Mouse (Mus musculus) liver, embryonic 13.5 days (tissue): ENCODE measurements around the gene Dnmt3a. TPM values are rescaled to one million over a fixed set of nuclear protein-coding genes. Genes with fewer than 3 reads are reported as not detected.

ENCODE experiments used
- ATAC-seq: fragments of 200-750 bp; cut with Nextera tagmentation; 2 replicates; pipeline ENCODE4 v1.8.0; 2017; ENCODE audit warnings: low read depth, mild to moderate bottlenecking, moderate number of reproducible peaks, moderate library complexity
- DNase-seq: peaks from one replicate; pipeline ENCODE4 v3.0.0; 2022
- H3K27ac ChIP-seq: fragments of 300-500 bp; sonication (generic); 2 replicates; pipeline ENCODE4 v1.5.1; 2015; ENCODE audit warnings: moderate library complexity, mild to moderate bottlenecking, inconsistent platforms
- H3K27me3 ChIP-seq: fragments of 300-500 bp; sonication (generic); 2 replicates; pipeline ENCODE4 v1.6.1; 2015; ENCODE audit warnings: mild to moderate bottlenecking, inconsistent platforms
- H3K36me3 ChIP-seq: fragments of 300-500 bp; sonication (generic); 2 replicates; pipeline ENCODE4 v1.6.1; 2015; ENCODE audit warnings: mild to moderate bottlenecking, inconsistent platforms
- H3K4me1 ChIP-seq: fragments of 300-500 bp; sonication (generic); replicated peaks from 2 replicates; pipeline ENCODE4 v1.6.1; 2015; ENCODE audit warnings: inconsistent platforms
- H3K4me2 ChIP-seq: fragments of 300-500 bp; sonication (generic); 2 replicates; pipeline ENCODE4 v1.6.1; 2015; ENCODE audit warnings: inconsistent platforms, mild to moderate bottlenecking, moderate library complexity
- H3K4me3 ChIP-seq: fragments of 300-500 bp; sonication (generic); replicated peaks from 2 replicates; pipeline ENCODE4 v1.5.1; 2015; ENCODE audit warnings: mild to moderate bottlenecking, inconsistent platforms
- H3K9ac ChIP-seq: fragments of 300-500 bp; sonication (generic); 2 replicates; pipeline ENCODE4 v1.6.1; 2015; ENCODE audit warnings: mild to moderate bottlenecking, inconsistent platforms
- H3K9me3 ChIP-seq: fragments of 300-500 bp; sonication (generic); replicated peaks from 2 replicates; pipeline ENCODE4 v1.6.1; 2016; ENCODE audit warnings: inconsistent platforms
- WGBS: fragments of 180-500 bp; shearing (Covaris S2); methylation state at CpG from one replicate; pipeline ENCODE4 v1.1.7; 2015; ENCODE audit not compliant: insufficient replicate concordance; 5-methylcytosine and 5-hydroxymethylcytosine counted together
- polyA plus RNA-seq: library from polyadenylated mRNA; unstranded; fragments of >200 nt; fragmentation: Nextera tagmentation; extraction: Ambion mirVana; gene quantifications from 2 replicates; pipeline ENCODE4 v1.2.1, GENCODE M21; 2015

The Dnmt3a gene
- polyA plus RNA-seq, 1 experiment from 2014 or later, result 29.6 TPM

DNA sequence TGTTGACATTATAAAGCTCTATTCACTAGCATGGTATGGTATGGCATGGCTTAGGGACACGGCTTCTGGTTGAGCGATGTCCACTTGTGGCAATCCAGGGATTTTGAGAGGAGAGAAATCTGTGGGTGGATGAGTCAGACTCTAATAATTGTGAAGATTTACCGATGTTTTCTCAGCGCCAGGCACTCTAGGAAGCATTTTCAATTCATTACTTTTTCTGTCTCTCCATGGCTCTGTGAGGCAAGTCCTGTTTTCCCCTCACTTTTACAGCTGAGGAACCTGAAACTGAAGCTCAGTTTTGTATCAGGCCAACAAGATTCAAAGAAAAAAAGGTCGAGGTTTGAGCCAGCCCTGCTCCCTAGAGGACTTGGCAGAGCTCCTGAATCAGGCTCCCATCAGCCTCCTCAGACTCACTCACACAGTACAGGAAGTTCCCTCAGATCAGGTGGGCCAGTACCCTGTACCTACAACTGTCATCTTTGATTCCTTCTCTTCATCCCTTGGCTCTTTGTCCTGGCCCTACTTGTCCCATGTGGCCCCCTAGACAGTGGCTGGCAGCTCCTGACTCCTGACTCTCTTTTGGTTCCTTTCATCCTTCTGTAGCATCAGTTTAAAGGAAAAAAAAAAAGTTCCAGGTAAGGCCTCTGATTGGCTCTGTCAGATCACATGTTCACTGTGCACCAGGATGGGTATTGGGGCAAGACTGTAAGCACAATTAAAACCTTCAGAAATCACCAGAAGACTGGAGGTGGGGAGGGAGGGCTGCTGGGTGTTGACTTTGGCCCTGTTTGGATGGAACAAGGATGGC lies 19.3 kb downstream of the Dnmt3a start:
- no peak for DNase-seq
- no peaks in the 10 kb centered on the region for H3K27me3 ChIP-seq
- H3K36me3 ChIP-seq, result no peaks in the 10 kb centered on the region
- peaks cover 19% of the 10 kb centered on the region for H3K4me1 ChIP-seq
- no peak for ATAC-seq
- H3K9me3 ChIP-seq, result no peaks in the 10 kb centered on the region
- no peak overlapping the region for H3K9ac ChIP-seq
- no peak overlapping the region for H3K4me3 ChIP-seq
- WGBS, result 62% methylated on average over 5 of the region's 5 CpGs
- H3K4me2 ChIP-seq, result peak overlapping the region; percentile 21; the same call in 1 of the 2 replicates
- H3K27ac ChIP-seq, result no peak overlapping the region

DNA sequence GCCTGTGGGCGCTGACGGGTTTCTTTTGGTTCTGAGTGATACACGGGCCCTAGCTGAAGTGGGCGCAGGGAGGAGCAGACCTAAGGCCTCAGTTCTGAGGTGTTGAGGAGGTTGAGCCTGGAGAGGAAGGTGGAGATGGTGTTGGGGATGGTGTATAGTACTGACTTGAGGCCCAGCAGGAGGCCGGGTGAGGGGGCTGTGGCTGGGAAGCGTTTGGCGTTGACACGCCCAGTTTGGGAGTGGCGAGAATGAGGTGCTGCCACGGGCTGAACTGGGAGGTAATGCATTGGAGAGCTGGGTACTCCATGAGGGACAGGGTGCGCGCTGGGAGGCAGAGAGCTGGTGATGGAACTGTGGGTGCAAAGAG lies 19.9 kb downstream of the Dnmt3a start:
- Histone ChIP-seq H3K4me3 (no peak overlapping the region), H3K4me1 (peaks cover 17% of the 10 kb centered on the region), H3K27me3 (no peaks in the 10 kb centered on the region), H3K27ac (no peak overlapping the region), H3K9ac (no peak overlapping the region), H3K9me3 (no peaks in the 10 kb centered on the region), H3K36me3 (no peaks in the 10 kb centered on the region), H3K4me2 (peak overlapping the region; percentile 21; the same call in 1 of the 2 replicates)
- DNase-seq, result peak; percentile 8
- 37% methylated on average over 12 of the region's 12 CpGs for WGBS
- ATAC-seq, result peak; percentile 61

DNA sequence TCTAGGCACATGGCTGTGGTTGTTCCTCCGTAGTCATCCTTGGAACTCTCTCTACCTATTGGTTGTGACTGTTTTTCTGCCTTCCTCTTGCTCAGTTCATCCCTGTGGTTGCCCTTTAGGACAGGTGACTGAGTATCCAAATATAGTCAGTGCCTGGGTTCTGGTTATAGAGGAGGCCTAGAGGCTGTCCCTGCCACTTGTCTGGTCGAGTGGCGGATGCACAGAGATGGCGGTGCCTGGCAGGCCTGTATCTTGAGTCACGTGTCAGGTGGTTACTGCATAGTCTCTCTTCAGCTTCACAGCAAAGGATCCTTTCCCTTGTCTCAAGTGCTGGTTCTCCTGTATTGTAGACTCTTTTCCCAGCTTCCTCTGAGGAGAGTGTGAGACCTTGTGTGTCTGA lies 22.0 kb downstream of the Dnmt3a start:
- H3K4me2 ChIP-seq, result no peak overlapping the region
- no peak overlapping the region for H3K4me3 ChIP-seq
- no peaks in the 10 kb centered on the region for H3K27me3 ChIP-seq
- no peaks in the 10 kb centered on the region for H3K36me3 ChIP-seq
- H3K9ac ChIP-seq, result no peak overlapping the region
- H3K4me1 ChIP-seq, result peaks cover 24% of the 10 kb centered on the region
- 80% methylated on average over 5 of the region's 5 CpGs for WGBS
- DNase-seq (no peak), ATAC-seq (no peak)
- no peak overlapping the region for H3K27ac ChIP-seq
- H3K9me3 ChIP-seq, result no peaks in the 10 kb centered on the region

DNA sequence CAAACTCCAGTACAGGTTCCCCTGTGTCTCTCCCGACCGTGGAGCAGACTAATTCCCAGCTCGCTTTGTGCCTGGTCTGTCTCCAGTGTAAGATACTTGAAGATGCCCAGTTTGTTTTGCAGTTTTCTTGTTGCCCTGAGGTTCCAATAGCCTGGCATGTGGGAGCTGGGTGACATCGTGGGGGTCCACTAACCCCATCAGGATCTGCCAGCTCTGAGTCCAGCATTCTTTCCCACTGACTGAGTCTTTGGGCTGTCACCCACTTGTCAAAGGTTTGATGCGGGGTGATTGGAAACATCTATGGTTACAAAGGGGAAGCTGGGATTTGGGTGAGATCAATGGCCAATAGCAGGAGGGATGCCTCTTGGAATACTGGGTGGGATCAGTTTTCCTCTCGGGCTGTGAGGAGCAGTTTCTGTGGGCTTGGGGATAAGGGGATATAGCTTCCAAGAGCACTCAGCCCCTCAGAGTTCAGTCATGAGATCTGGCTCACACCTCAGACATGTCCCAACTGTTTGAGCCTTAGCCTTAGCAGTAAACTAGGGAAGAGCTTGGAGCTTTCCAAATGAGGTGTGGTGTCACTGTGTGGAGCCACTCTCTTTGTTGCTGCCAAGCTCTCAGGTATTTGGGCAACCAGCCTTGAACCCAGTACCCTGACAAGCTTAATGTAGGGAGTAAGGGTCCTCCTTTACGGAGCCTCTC lies 27.4 kb downstream of the Dnmt3a start:
- Histone ChIP-seq H3K4me2 (0 out of 2 replicates have a peak overlapping the region, but pooled peaks have one; percentile 48), H3K27ac (peak overlapping the region; percentile 70), H3K27me3 (no peaks in the 10 kb centered on the region), H3K36me3 (peaks cover 15% of the 10 kb centered on the region), H3K9ac (no peak overlapping the region), H3K4me3 (no peak overlapping the region), H3K9me3 (no peaks in the 10 kb centered on the region), H3K4me1 (peaks cover 42% of the 10 kb centered on the region)
- DNase-seq (no peak), ATAC-seq (no peak)
- WGBS, result 61% methylated on average over 7 of the region's 7 CpGs

DNA sequence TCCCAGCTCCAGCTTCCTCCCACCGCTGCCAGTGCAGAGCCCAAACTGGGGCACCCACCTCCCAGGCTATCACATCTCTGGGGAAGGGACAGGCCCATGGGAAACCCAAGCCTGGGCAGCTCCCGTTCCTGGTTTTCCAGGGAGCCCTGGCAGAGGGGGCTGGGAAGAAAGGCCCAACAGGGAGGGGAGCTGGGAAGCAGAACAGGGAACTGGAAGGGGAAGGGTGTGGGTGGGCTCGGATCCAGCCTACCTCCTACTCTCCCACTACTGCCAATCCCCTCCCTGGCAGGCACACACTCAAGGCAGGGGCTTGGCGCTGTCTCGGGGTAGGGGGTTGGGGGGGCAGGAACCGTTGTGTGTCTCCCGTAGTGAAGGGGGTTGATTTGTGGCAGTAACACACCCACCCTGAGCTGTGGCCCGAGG lies 28.1 kb downstream of the Dnmt3a start:
- 8% methylated on average over 8 of the region's 8 CpGs for WGBS
- no peaks in the 10 kb centered on the region for H3K27me3 ChIP-seq
- DNase-seq (no peak), ATAC-seq (peak; percentile 14; the same call in 1 of the 2 replicates)
- peak overlapping the region; percentile 70 for H3K27ac ChIP-seq
- H3K4me3 ChIP-seq, result no peak overlapping the region
- peak overlapping the region; percentile 48 for H3K4me2 ChIP-seq
- H3K9me3 ChIP-seq, result no peaks in the 10 kb centered on the region
- 0 out of 2 replicates have a peak overlapping the region, but pooled peaks have one; percentile 27 for H3K9ac ChIP-seq
- peaks cover 17% of the 10 kb centered on the region for H3K36me3 ChIP-seq
- H3K4me1 ChIP-seq, result peaks cover 42% of the 10 kb centered on the region

DNA sequence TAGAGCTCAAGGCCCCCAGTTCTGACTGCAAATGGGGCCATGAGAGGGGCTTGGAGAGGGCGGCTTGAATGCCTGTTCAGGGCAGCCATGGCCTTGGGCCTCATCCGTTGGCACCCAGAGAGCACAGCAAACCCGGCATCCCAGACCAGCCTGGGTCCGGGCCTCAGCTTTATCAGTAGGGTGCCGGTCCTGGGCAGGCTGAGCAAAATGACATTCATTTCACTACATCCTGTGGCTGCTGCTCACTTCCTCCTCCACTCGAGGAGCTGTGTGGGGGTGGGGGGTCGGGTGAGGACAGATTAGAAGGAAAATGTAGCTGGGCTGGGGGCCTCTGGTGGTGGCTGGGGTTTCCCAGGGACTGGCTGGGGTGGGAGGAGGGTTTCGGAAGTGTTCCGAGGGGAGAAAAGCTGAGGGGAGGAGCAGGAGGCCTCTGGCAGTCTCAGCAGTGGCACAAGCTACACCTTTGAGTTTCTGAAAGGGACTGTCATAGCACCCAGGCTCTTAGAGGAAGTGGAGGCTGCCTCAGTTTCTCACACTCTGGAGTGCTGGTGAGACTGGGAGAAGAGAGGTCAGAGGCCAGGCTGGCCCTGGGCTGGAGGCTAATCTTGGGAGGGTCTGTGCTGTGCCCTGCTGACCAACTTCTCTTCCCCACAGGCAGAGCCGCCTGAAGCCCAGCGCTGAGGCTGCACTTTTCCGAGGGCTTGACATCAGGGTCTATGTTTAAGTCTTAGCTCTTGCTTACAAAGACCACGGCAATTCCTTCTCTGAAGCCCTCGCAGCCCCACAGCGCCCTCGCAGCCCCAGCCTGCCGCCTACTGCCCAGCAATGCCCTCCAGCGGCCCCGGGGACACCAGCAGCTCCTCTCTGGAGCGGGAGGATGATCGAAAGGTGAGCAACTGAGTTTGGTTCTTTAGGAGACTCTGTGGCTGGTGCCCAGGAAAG lies 28.8 kb downstream of the Dnmt3a start:
- H3K4me3 ChIP-seq, result no peak overlapping the region
- peak overlapping the region; percentile 39; the same call in 1 of the 2 replicates for H3K9ac ChIP-seq
- H3K4me1 ChIP-seq, result peaks cover 42% of the 10 kb centered on the region

DNA sequence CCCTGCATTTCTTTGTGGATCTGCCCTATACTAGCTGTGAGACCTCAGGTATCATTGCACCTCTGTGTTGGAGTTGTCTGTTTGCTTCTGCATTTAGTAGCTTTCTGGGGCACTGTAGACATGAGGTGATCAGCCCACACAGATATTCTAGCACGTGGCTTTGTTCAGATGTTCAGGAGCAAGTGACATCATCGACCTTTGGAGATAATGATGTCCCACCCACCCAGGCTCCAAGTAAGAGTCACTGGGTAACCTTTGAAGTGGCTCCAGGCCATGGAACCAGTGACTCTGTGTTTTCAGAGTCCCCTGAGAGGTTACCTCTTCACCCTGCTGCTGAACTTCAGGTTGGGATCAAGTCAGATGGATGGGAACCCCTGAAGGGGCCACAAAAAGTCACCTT lies 29.8 kb downstream of the Dnmt3a start:
- Histone ChIP-seq H3K4me3 (no peak overlapping the region), H3K27ac (peak overlapping the region; percentile 70; the same call in 1 of the 2 replicates), H3K9me3 (no peaks in the 10 kb centered on the region), H3K36me3 (peaks cover 21% of the 10 kb centered on the region), H3K9ac (no peak overlapping the region), H3K4me1 (peaks cover 42% of the 10 kb centered on the region), H3K27me3 (no peaks in the 10 kb centered on the region), H3K4me2 (no peak overlapping the region)
- no peak for DNase-seq
- WGBS, result 24% methylated on average over 2 of the region's 2 CpGs
- no peak for ATAC-seq

More for the DNA sequence above, 28.8 kb downstream of the Dnmt3a start:
- ATAC-seq (peak; percentile 52), DNase-seq (peak; percentile 13)
- peak overlapping the region; percentile 48 for H3K4me2 ChIP-seq
- no peaks in the 10 kb centered on the region for H3K9me3 ChIP-seq
- peaks cover 18% of the 10 kb centered on the region for H3K36me3 ChIP-seq
- H3K27ac ChIP-seq, result peak overlapping the region; percentile 70
- H3K27me3 ChIP-seq, result no peaks in the 10 kb centered on the region
- 14% methylated on average over 21 of the region's 21 CpGs for WGBS

DNA sequence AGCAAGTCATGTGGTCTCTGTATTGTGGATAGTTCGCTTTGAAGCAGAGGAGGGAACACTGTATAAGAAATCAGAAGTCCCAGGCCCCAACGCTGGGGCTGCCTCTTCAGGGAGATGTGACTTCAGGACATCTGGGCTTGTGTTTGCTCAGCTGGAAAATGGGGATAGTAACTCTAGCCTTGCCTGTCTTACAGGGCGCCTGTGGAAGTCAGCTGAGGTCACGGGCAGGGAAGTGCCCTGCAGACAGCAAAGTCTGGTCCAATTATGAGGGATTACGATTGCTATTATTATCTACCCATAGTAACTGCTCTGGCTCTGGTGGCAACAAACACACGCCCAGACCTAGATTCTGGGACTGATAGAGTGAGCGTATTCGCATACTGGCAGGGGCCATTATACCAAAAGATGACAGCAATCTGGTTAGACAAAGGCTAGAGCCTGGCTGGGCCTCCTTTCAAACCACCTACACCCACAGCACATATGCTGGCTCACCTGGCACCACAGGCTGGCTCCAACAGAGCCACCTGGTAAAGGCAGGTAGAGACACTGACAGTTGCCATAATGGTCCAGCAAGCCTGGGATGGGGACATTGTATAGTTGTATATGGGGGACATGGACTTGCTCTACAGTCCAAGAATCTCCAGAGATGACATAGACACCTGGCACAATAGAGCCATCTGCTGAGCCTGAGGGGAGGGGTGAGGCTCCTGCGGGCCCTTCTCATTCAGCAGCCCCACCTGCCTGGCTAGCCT lies 31.4 kb downstream of the Dnmt3a start:
- DNase-seq (no peak), ATAC-seq (no peak)
- H3K9me3 ChIP-seq, result no peaks in the 10 kb centered on the region
- no peak overlapping the region for H3K9ac ChIP-seq
- H3K4me1 ChIP-seq, result peaks cover 38% of the 10 kb centered on the region
- H3K4me2 ChIP-seq, result no peak overlapping the region
- no peak overlapping the region for H3K27ac ChIP-seq
- no peak overlapping the region for H3K4me3 ChIP-seq
- H3K36me3 ChIP-seq, result peaks cover 21% of the 10 kb centered on the region
- no peaks in the 10 kb centered on the region for H3K27me3 ChIP-seq
- 64% methylated on average over 9 of the region's 9 CpGs for WGBS

DNA sequence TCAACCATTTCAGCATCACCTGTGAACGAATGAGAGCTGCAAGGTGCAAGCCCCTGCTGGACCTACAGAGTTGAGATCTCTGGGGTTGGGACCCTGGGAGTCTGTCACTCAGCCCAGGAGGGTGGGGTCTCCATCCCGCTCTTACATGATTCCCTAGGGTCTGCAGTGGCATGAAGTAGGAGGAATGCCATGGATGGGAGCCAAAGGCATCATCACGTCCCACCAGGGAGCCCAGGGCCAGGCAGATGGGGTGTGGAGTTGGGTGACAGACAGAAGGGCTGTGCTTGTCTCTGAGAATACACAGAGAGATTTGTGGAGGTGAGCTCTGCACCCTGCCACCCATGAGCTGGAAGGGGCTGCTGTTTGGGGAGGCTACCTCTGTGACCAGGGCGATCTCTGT lies 32.2 kb downstream of the Dnmt3a start:
- DNase-seq (no peak), ATAC-seq (no peak)
- no peak overlapping the region for H3K9ac ChIP-seq
- H3K27ac ChIP-seq, result no peak overlapping the region
- H3K27me3 ChIP-seq, result no peaks in the 10 kb centered on the region
- WGBS, result 62% methylated on average over 4 of the region's 4 CpGs
- H3K36me3 ChIP-seq, result peaks cover 21% of the 10 kb centered on the region
- H3K4me3 ChIP-seq, result no peak overlapping the region
- peaks cover 35% of the 10 kb centered on the region for H3K4me1 ChIP-seq
- no peak overlapping the region for H3K4me2 ChIP-seq
- no peaks in the 10 kb centered on the region for H3K9me3 ChIP-seq

DNA sequence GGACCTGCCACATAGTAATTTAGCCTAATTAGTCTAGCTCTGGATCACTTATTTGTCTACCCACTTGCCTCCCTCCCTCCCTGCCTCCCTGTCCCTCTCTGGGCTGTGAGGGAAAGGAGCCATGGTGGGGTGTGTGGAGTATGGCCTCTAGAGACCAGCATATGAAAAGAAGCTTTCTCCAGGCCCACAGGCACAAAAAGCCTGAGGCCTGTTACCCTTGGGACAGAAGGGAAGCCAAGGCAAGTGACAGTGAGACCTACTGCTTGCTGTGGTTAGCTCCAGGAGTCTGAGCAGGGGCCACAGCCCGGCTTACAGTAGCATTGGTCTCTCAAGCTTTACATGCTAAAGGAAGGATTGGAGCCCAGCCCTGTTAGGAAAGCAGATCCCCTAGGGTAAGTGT lies 33.9 kb downstream of the Dnmt3a start:
- Histone ChIP-seq H3K9me3 (no peaks in the 10 kb centered on the region), H3K4me1 (peaks cover 25% of the 10 kb centered on the region), H3K9ac (no peak overlapping the region), H3K27me3 (no peaks in the 10 kb centered on the region), H3K4me2 (no peak overlapping the region), H3K27ac (no peak overlapping the region), H3K36me3 (peaks cover 21% of the 10 kb centered on the region), H3K4me3 (no peak overlapping the region)
- ATAC-seq (no peak), DNase-seq (no peak)
- WGBS, result 73% methylated on average over 1 of the region's 1 CpGs
